Mouse (Mus musculus): ENCODE results near the gene Olfr1185-ps1. TPM values are rescaled to one million over a fixed set of nuclear protein-coding genes. Genes with fewer than 3 reads are reported as not detected.
"Not testable (repeated sequence)": the region's sequence is repeated elsewhere in the genome, so short reads cannot be mapped to it uniquely, and the experiment has no call there.

Gene Olfr1185-ps1
- not detected in 2 replicates for polyA plus RNA-seq (2012; rRNA removed)

GRCm38 (mm10) chr2:88493020-88493419 is at the start of gene Olfr1185-ps1:
TSS of gene Olfr1185-ps1 (plus strand) at chr2:88493320.
- TF ChIP-seq CTCF (IDR thresholded peaks at IDR 0.05; ENCODE audit: borderline replicate concordance, extremely low read depth, insufficient read depth, insufficient read length) (no peak), POLR2A (IDR thresholded peaks at IDR 0.05; ENCODE audit: borderline replicate concordance, extremely low read depth, insufficient read depth, insufficient read length, poor library complexity, severe bottlenecking) (no peak)
- DNase-seq (ENCODE audit: low read depth) = no peak

DNA sequence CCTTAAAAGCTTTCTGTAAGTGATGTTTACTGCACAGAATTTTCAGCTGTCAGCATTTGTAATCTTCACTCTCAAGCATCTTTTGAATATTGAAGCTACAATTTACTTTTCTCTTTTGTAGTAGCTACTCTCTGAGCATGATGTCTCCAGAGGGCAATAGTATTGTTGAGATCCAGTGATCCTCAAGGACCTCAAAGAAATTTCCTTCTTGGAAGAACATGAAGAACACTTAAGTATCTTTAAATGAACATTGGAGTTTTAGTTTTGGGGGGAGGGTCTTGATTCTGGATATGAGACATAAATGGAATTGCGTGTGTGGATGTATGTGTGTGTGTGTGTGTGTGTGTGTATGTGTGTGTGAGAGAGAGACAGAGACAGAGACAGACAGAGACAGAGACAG is 44.1 kb upstream of the Olfr1185-ps1 start, which contains the start of gene Gm13757:
Gm13757 (minus strand) TSS at position 101 of the 400 bp plus-strand sequence.
- DNase-seq (ENCODE audit: low read depth) = no peak
- TF ChIP-seq CTCF (IDR thresholded peaks at IDR 0.05; ENCODE audit: borderline replicate concordance, extremely low read depth, insufficient read depth, insufficient read length) (no peak), POLR2A (IDR thresholded peaks at IDR 0.05; ENCODE audit: borderline replicate concordance, extremely low read depth, insufficient read depth, insufficient read length, poor library complexity, severe bottlenecking) (no peak)

- not testable (repeated sequence) for DNase-seq (ENCODE audit: low read depth)
Observed at GRCm38 (mm10) chr2:88454567-88454966, 38.6 kb upstream of the Olfr1185-ps1 start, which contains the start of gene Olfr1183. TSS of gene Olfr1183 (plus strand) at chr2:88454867.

- no peak for TF ChIP-seq CTCF (IDR thresholded peaks at IDR 0.05; ENCODE audit: borderline replicate concordance, extremely low read depth, insufficient read depth, insufficient read length)
- DNase-seq (ENCODE audit: low read depth) = no peak
Observed at GRCm38 (mm10) chr2:88483298-88483697, 9.8 kb upstream of the Olfr1185-ps1 start, which contains the start of gene Olfr1184. TSS of gene Olfr1184 (plus strand) at chr2:88483598.

DNA sequence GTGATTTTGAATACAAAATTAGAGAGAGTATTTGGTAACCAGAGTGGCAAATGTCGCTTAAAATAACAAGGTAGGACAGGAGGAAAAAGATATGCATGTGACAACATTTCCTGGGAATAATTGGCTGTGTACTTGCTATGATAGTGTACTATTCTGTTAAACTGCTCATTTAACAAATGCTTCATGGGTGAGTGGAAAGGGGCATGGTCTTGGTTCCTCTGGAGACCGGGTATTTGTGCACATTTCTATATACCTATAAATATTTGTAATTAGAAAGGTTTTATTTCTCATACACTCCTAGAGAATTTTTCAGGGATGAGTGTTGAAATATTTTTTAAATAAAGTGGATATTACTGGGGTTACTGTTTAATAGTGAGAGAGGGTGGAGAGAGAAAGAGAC is 25.1 kb downstream of the Olfr1185-ps1 start, which contains the start of gene Olfr1186:
Olfr1186 (plus strand) TSS at position 301 of the 400 bp plus-strand sequence.
- DNase-seq (ENCODE audit: low read depth) = no peak
- no peak for TF ChIP-seq POLR2A (IDR thresholded peaks at IDR 0.05; ENCODE audit: borderline replicate concordance, extremely low read depth, insufficient read depth, insufficient read length, poor library complexity, severe bottlenecking)

DNA sequence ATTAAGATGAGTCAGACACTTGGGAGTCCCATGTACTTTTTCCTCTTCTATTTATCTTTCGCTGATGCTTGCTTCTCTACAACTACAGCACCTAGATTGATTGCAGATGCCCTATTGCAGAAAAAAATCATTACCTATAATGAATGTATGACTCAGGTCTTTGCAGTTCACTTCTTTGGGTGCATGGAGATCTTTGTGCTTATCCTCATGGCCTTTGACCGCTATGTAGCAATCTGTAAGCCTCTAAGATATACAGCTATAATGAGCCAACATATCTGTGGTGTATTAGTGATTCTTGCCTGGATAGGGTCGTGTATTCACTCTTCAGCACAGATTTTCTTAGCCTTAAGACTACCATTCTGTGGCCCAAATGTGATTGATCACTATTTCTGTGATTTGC is 32.6 kb downstream of the Olfr1185-ps1 start:
- no peak for DNase-seq (ENCODE audit: low read depth)
- no peak for TF ChIP-seq CTCF (IDR thresholded peaks at IDR 0.05; ENCODE audit: borderline replicate concordance, extremely low read depth, insufficient read depth, insufficient read length)
- TF ChIP-seq POLR2A (IDR thresholded peaks at IDR 0.05; ENCODE audit: borderline replicate concordance, extremely low read depth, insufficient read depth, insufficient read length, poor library complexity, severe bottlenecking) = no peak

Other genes with a start within 250 kb of the Olfr1185-ps1 start
- gene Olfr1173, start 213.4 kb upstream of the Olfr1185-ps1 start, polyA plus RNA-seq (2012; rRNA removed) = not detected in 2 replicates
- not detected in 2 replicates for gene Olfr1174-ps, start 178.2 kb upstream of the Olfr1185-ps1 start, polyA plus RNA-seq (2012; rRNA removed)
- gene Olfr1175-ps, start 166.1 kb upstream of the Olfr1185-ps1 start, polyA plus RNA-seq (2012; rRNA removed) = not detected in 2 replicates
- not detected in 2 replicates for gene Olfr1176, start 156.6 kb upstream of the Olfr1185-ps1 start, polyA plus RNA-seq (2012; rRNA removed)
- gene Olfr1177-ps, start 146.8 kb upstream of the Olfr1185-ps1 start, polyA plus RNA-seq (2012; rRNA removed) = not detected in 2 replicates
- gene Olfr1178, start 106.3 kb upstream of the Olfr1185-ps1 start, polyA plus RNA-seq (2012; rRNA removed) = not detected in 2 replicates
- gene Olfr1179, start 86.9 kb upstream of the Olfr1185-ps1 start, polyA plus RNA-seq (2012; rRNA removed) = not detected in 2 replicates
- gene Olfr1180, start 74.2 kb upstream of the Olfr1185-ps1 start, polyA plus RNA-seq (2012; rRNA removed) = not detected in 2 replicates
- gene Olfr1181, start 67.1 kb upstream of the Olfr1185-ps1 start, polyA plus RNA-seq (2012; rRNA removed) = not detected in 2 replicates
- not detected in 2 replicates for gene Gm13757, start 44.2 kb upstream of the Olfr1185-ps1 start, polyA plus RNA-seq (2012; rRNA removed)
- not detected in 2 replicates for gene Olfr1183, start 38.5 kb upstream of the Olfr1185-ps1 start, polyA plus RNA-seq (2012; rRNA removed)
- not detected in 2 replicates for gene Olfr1184, start 9.7 kb upstream of the Olfr1185-ps1 start, polyA plus RNA-seq (2012; rRNA removed)
- not detected in 2 replicates for gene Olfr1186, start 25.2 kb downstream of the Olfr1185-ps1 start, polyA plus RNA-seq (2012; rRNA removed)
- not detected in 2 replicates for gene Olfr1188, start 63.6 kb downstream of the Olfr1185-ps1 start, polyA plus RNA-seq (2012; rRNA removed)
- gene Olfr1189, start 93.1 kb downstream of the Olfr1185-ps1 start, polyA plus RNA-seq (2012; rRNA removed) = not detected in 2 replicates
- gene Olfr1191-ps1, start 147.2 kb downstream of the Olfr1185-ps1 start, polyA plus RNA-seq (2012; rRNA removed) = not detected in 2 replicates
- not detected in 2 replicates for gene Olfr1192-ps1, start 155.2 kb downstream of the Olfr1185-ps1 start, polyA plus RNA-seq (2012; rRNA removed)
- gene Olfr1193, start 182.3 kb downstream of the Olfr1185-ps1 start, polyA plus RNA-seq (2012; rRNA removed) = not detected in 2 replicates
- gene Olfr1195, start 195.9 kb downstream of the Olfr1185-ps1 start, polyA plus RNA-seq (2012; rRNA removed) = not detected in 2 replicates
- gene Olfr1196, start 211.3 kb downstream of the Olfr1185-ps1 start, polyA plus RNA-seq (2012; rRNA removed) = not detected in 2 replicates
- not detected in 2 replicates for gene Olfr1197, start 239.0 kb downstream of the Olfr1185-ps1 start, polyA plus RNA-seq (2012; rRNA removed)

Measured in brain, embryonic 14.5 days (tissue).